Mouse (Mus musculus): ENCODE measurements at regions not wholly inside any gene's neighbourhood (a gene's known extent, or its start where the extent isn't known, plus 50 kb on each side); places are given as distances from the start of the nearest gene placed in this dataset.
"Not testable (repeated sequence)": the region's sequence is repeated elsewhere in the genome, so short reads cannot be mapped to it uniquely, and the experiment has no call there.

- WGBS, result 88% methylated on average over 2 of the region's 2 CpGs
- not testable (repeated sequence) for H3K27ac ChIP-seq (ENCODE audit: low read depth, low read length); H3K9me3 ChIP-seq (ENCODE audit: low read length); H3K36me3 ChIP-seq (ENCODE audit: insufficient read depth, low read length); H3K9ac ChIP-seq (replicated peaks; ENCODE audit: low read length, poor library complexity, severe bottlenecking); ATAC-seq (ENCODE audit: low FRiP score); H3K4me1 ChIP-seq (ENCODE audit: insufficient read depth, low read length); H3K27me3 ChIP-seq (ENCODE audit: insufficient read depth, low read length); DNase-seq (ENCODE audit: low spot score); H3K4me3 ChIP-seq (ENCODE audit: low read depth, low read length); H3K4me2 ChIP-seq (ENCODE audit: low read depth, low read length, poor library complexity, severe bottlenecking)
Observed at GRCm38 (mm10) chr10:22556401-22556800, 88.4 kb upstream of the Slc2a12 start.

- DNase-seq (ENCODE audit: low spot score); H3K9ac ChIP-seq (replicated peaks; ENCODE audit: low read length, poor library complexity, severe bottlenecking); H3K36me3 ChIP-seq (ENCODE audit: insufficient read depth, low read length); H3K27me3 ChIP-seq (ENCODE audit: insufficient read depth, low read length); H3K9me3 ChIP-seq (ENCODE audit: low read length); H3K4me2 ChIP-seq (ENCODE audit: low read depth, low read length, poor library complexity, severe bottlenecking); H3K27ac ChIP-seq (ENCODE audit: low read depth, low read length); H3K4me3 ChIP-seq (ENCODE audit: low read depth, low read length); H3K4me1 ChIP-seq (ENCODE audit: insufficient read depth, low read length): not testable (repeated sequence)
- 70% methylated on average over 15 of the region's 16 CpGs for WGBS
- peak; percentile 28; the same call in 1 of the 2 replicates for ATAC-seq (ENCODE audit: low FRiP score)
Observed at GRCm38 (mm10) chr10:22569250-22570010, 75.4 kb upstream of the Slc2a12 start.

- WGBS, result 89% methylated on average over 4 of the region's 4 CpGs
- H3K4me1 ChIP-seq (ENCODE audit: insufficient read depth, low read length); DNase-seq (ENCODE audit: low spot score); ATAC-seq (ENCODE audit: low FRiP score); H3K4me3 ChIP-seq (ENCODE audit: low read depth, low read length); H3K36me3 ChIP-seq (ENCODE audit: insufficient read depth, low read length); H3K27me3 ChIP-seq (ENCODE audit: insufficient read depth, low read length); H3K9ac ChIP-seq (replicated peaks; ENCODE audit: low read length, poor library complexity, severe bottlenecking); H3K4me2 ChIP-seq (ENCODE audit: low read depth, low read length, poor library complexity, severe bottlenecking); H3K27ac ChIP-seq (ENCODE audit: low read depth, low read length); H3K9me3 ChIP-seq (ENCODE audit: low read length): not testable (repeated sequence)
Observed at GRCm38 (mm10) chr10:22574048-22574447, 70.8 kb upstream of the Slc2a12 start.

GRCm38 (mm10) chr10:22579426-22579825 lies 65.4 kb upstream of the Slc2a12 start:
- not testable (repeated sequence) for H3K27ac ChIP-seq (ENCODE audit: low read depth, low read length); ATAC-seq (ENCODE audit: low FRiP score); H3K4me1 ChIP-seq (ENCODE audit: insufficient read depth, low read length); H3K4me3 ChIP-seq (ENCODE audit: low read depth, low read length); H3K27me3 ChIP-seq (ENCODE audit: insufficient read depth, low read length); H3K36me3 ChIP-seq (ENCODE audit: insufficient read depth, low read length); H3K9ac ChIP-seq (replicated peaks; ENCODE audit: low read length, poor library complexity, severe bottlenecking); H3K9me3 ChIP-seq (ENCODE audit: low read length); H3K4me2 ChIP-seq (ENCODE audit: low read depth, low read length, poor library complexity, severe bottlenecking)
- DNase-seq (ENCODE audit: low spot score), result peak; percentile 72
- 15% methylated on average over 3 of the region's 3 CpGs for WGBS
- peak; percentile 85 for TF ChIP-seq CTCF (IDR thresholded peaks at IDR 0.05)

- ATAC-seq (ENCODE audit: low FRiP score); H3K4me1 ChIP-seq (ENCODE audit: insufficient read depth, low read length); H3K36me3 ChIP-seq (ENCODE audit: insufficient read depth, low read length); H3K27me3 ChIP-seq (ENCODE audit: insufficient read depth, low read length); H3K4me2 ChIP-seq (ENCODE audit: low read depth, low read length, poor library complexity, severe bottlenecking); H3K9me3 ChIP-seq (ENCODE audit: low read length); H3K9ac ChIP-seq (replicated peaks; ENCODE audit: low read length, poor library complexity, severe bottlenecking); H3K27ac ChIP-seq (ENCODE audit: low read depth, low read length); H3K4me3 ChIP-seq (ENCODE audit: low read depth, low read length): not testable (repeated sequence)
- 71% methylated on average over 9 of the region's 9 CpGs for WGBS
- DNase-seq (ENCODE audit: low spot score), result peak; percentile 13
Observed at GRCm38 (mm10) chr10:22581300-22581699, 63.5 kb upstream of the Slc2a12 start.

- not testable (repeated sequence) for ATAC-seq (ENCODE audit: low FRiP score); H3K27me3 ChIP-seq (ENCODE audit: insufficient read depth, low read length); H3K27ac ChIP-seq (ENCODE audit: low read depth, low read length); H3K4me3 ChIP-seq (ENCODE audit: low read depth, low read length); H3K36me3 ChIP-seq (ENCODE audit: insufficient read depth, low read length); H3K4me2 ChIP-seq (ENCODE audit: low read depth, low read length, poor library complexity, severe bottlenecking); H3K9ac ChIP-seq (replicated peaks; ENCODE audit: low read length, poor library complexity, severe bottlenecking); H3K9me3 ChIP-seq (ENCODE audit: low read length); DNase-seq (ENCODE audit: low spot score); H3K4me1 ChIP-seq (ENCODE audit: insufficient read depth, low read length)
- WGBS, result 93% methylated on average over 2 of the region's 2 CpGs
Observed at GRCm38 (mm10) chr10:22583306-22583705, 61.5 kb upstream of the Slc2a12 start.
